Mouse (Mus musculus) kidney, adult 2 months (tissue): ENCODE data around the gene Gpm6b. TPM values are rescaled to one million over a fixed set of nuclear protein-coding genes. Genes with fewer than 3 reads are reported as not detected.

Experiments used
- DNase-seq: peaks from one replicate; pipeline ENCODE4 v3.0.0; 2021
- H3K27ac ChIP-seq: fragments of 200-500 bp; 2 replicates; pipeline ENCODE4 v1.5.1; 2012; ENCODE audit warnings: low read depth, low read length, control low read depth, inconsistent platforms; ENCODE audit not compliant: insufficient read depth
- H3K27me3 ChIP-seq: fragments of 200-500 bp; replicated peaks from 2 replicates; pipeline ENCODE4 v1.6.1; 2012; ENCODE audit warnings: mild to moderate bottlenecking, moderate library complexity, low read length, inconsistent platforms; ENCODE audit not compliant: control insufficient read depth, insufficient read depth
- H3K36me3 ChIP-seq: fragments of 200-500 bp; 2 replicates; pipeline ENCODE4 v1.6.1; 2012; ENCODE audit warnings: mild to moderate bottlenecking, moderate library complexity, low read length, inconsistent platforms; ENCODE audit not compliant: control insufficient read depth, insufficient read depth
- H3K4me1 ChIP-seq: fragments of 200-500 bp; 2 replicates; pipeline ENCODE4 v1.6.1; 2011; ENCODE audit warnings: low read length; ENCODE audit not compliant: control insufficient read depth, insufficient read depth
- H3K4me3 ChIP-seq: fragments of 200-500 bp; 2 replicates; pipeline ENCODE4 v1.5.1; 2011; ENCODE audit warnings: mild to moderate bottlenecking, low read depth, low read length, control low read depth; ENCODE audit not compliant: insufficient read depth
- CTCF ChIP-seq: fragments of 200-500 bp; conservative IDR thresholded peaks from 2 replicates; pipeline ENCODE4 v1.5.1; 2011; ENCODE audit warnings: low read depth, mild to moderate bottlenecking, control low read depth, low read length, moderate library complexity, mixed read lengths; ENCODE audit not compliant: insufficient read depth, insufficient read length
- POLR2A ChIP-seq: fragments of 200-500 bp; IDR thresholded peaks from one replicate; pipeline ENCODE4 v1.6.1; 2011; ENCODE audit warnings: low read depth, low read length, control low read depth
- WGBS: fragments of 180-500 bp; shearing (Covaris S2); methylation state at CpG from one replicate; pipeline ENCODE4 v1.1.7; 2018; 5-methylcytosine and 5-hydroxymethylcytosine counted together
- polyA plus RNA-seq: library from polyadenylated mRNA; depleted of rRNA; stranded (reverse); fragments of >200 nt; gene quantifications from 2 replicates; pipeline ENCODE4 v1.2.3, GENCODE M21; 2012

The Gpm6b gene
- polyA plus RNA-seq, 1 experiment, result 6.5 TPM

DNA sequence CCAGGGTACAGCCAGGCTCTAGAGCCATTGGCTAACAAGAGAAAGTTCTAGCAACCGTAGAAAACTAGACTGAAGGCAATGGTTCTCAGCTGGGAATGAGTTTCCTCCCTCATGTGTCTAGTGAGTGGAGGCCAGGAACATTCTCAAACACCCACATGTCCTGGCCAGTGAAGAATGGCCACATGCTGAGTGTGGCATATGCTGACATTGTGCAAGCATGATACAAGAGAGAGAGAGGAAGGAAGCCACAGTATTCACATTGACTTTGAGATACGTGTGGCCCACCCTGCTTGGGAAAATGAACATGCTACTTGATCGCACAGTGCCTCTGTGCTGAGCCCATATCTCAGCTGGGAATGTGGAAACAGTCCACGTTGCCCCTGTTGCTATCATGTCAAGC is 101.2 kb downstream of the Gpm6b start:
- Histone ChIP-seq H3K27me3 (no peaks in the 10 kb centered on the region), H3K36me3 (no peaks in the 10 kb centered on the region), H3K4me1 (no peaks in the 10 kb centered on the region), H3K27ac (no peak overlapping the region), H3K4me3 (no peak overlapping the region)
- TF ChIP-seq POLR2A (no peak), CTCF (no peak)
- 86% methylated on average over 4 of the region's 4 CpGs for WGBS
- DNase-seq, result no peak

- TF ChIP-seq CTCF (no peak), POLR2A (no peak)
- WGBS, result 89% methylated on average over 6 of the region's 6 CpGs
- H3K4me1 ChIP-seq, result no peaks in the 10 kb centered on the region
- H3K27me3 ChIP-seq, result no peaks in the 10 kb centered on the region
- DNase-seq, result no peak
- no peak overlapping the region for H3K4me3 ChIP-seq
- no peak overlapping the region for H3K27ac ChIP-seq
- no peaks in the 10 kb centered on the region for H3K36me3 ChIP-seq
Observed at GRCm38 (mm10) chrX:166341795-166342194, 103.1 kb downstream of the Gpm6b start.

DNA sequence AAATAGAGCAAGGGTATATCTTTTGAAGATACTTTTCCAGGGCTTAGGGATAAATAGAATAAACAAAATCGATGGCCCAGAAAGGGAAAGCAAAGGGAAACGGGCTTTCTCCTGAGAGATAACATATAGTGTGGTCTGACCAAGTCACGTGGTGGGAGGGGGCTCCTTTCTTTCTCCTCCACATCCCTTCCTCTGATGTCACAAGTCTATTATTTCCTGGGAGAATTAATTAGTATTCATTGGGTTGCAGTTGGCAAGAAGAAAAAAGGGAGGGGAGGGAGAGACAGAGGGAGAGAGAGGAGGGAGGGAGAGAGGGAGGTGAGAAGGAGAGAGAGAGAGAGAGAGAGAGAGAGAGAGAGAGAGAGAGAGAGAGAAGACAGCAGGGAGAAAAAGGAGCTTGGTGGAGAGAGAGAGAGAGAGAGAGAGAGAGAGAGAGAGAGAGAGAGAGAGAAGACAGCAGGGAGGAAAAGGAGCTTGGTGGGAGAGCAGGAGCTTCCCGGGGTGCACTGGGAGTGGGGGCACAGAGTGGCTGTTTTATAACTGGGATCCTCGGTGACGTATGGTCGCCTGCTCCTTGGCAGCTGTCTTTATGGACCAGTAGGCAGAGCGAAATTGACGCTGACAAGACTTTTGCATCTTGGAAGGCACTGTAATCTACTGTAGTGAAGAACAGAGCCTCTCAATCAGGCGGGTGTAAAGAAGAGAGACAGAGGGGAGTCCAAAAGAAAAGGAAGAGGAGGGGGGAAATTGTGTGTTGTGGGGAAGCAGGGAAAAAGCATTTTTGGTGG is 105.7 kb downstream of the Gpm6b start:
- Histone ChIP-seq H3K4me3 (no peak overlapping the region), H3K27ac (no peak overlapping the region), H3K27me3 (no peaks in the 10 kb centered on the region), H3K36me3 (no peaks in the 10 kb centered on the region), H3K4me1 (no peaks in the 10 kb centered on the region)
- no peak for TF ChIP-seq POLR2A
- TF ChIP-seq CTCF, result no peak
- DNase-seq, result no peak
- 15% methylated on average over 9 of the region's 10 CpGs for WGBS

DNA sequence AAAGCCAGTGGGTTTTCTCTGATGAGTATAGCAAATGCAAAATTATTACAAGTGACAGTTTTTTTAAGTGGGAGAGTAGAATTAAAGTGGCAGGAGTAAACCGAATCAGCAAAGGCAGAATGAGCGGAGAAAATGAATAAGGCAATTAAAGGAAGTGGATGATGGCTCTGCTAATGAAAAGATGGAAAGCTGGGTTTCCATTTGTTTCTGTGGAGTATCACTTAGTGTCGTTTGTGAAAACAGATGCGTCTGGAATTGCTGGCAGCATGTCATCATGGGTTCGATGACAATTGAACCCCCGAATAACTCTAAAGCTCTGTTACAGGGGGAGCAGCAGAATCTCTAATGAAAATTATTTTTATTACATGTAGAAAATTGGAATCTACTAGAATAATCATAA is 109.4 kb downstream of the Gpm6b start:
- TF ChIP-seq POLR2A, result no peak
- no peak for TF ChIP-seq CTCF
- H3K36me3 ChIP-seq, result no peaks in the 10 kb centered on the region
- no peaks in the 10 kb centered on the region for H3K4me1 ChIP-seq
- no peak for DNase-seq
- H3K27me3 ChIP-seq, result no peaks in the 10 kb centered on the region
- WGBS, result 81% methylated on average over 6 of the region's 6 CpGs
- no peak overlapping the region for H3K4me3 ChIP-seq
- no peak overlapping the region for H3K27ac ChIP-seq

DNA sequence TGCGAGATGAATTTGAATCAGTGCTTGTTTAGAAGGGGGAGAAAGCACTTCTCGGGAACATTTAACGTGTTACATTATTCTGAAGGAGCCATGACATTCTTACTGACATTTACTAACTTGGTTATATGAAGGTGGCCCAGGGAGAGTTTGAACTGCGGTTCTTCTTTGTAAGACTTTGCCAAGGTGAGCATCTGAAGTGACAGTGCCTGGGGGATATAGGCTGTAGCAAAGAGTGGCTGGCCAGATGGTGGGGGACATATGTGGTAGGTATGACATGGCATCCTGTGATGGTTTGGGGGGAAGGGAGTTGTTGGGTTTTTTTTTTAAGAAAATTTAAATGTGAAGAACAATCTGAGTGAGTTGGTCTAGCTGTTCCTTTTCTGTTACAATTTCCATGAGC is 109.9 kb downstream of the Gpm6b start:
- Histone ChIP-seq H3K36me3 (no peaks in the 10 kb centered on the region), H3K27ac (no peak overlapping the region), H3K4me1 (no peaks in the 10 kb centered on the region), H3K27me3 (no peaks in the 10 kb centered on the region), H3K4me3 (no peak overlapping the region)
- WGBS, result 67% methylated on average over 4 of the region's 4 CpGs
- DNase-seq, result no peak
- TF ChIP-seq POLR2A (no peak), CTCF (no peak)

DNA sequence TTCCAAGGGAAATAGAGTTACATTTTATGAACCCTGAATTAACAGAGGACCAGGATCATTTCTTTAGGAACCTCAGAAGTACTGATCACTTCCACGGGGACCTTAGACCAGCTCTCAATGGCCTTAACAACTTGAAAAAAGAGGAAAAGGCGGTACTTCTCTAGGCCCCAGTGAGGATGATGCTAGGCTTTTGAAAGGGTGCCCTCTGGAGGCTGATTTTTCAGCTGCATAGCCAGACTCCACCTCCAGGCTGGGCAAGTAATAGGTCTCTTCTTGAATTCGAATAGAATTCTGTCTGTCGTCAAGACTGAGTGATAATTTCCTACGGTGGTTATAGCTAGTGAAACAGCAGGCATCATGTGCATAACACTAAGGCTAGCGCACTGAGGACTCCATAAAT is 113.1 kb downstream of the Gpm6b start:
- Histone ChIP-seq H3K27ac (no peak overlapping the region), H3K27me3 (no peaks in the 10 kb centered on the region), H3K36me3 (no peaks in the 10 kb centered on the region), H3K4me1 (no peaks in the 10 kb centered on the region), H3K4me3 (no peak overlapping the region)
- DNase-seq, result peak; percentile 65
- WGBS, result 5% methylated on average over 6 of the region's 6 CpGs
- TF ChIP-seq POLR2A (no peak), CTCF (peak; percentile 66)

GRCm38 (mm10) chrX:166353412-166353811 is 114.7 kb downstream of the Gpm6b start:
- H3K4me1 ChIP-seq, result no peaks in the 10 kb centered on the region
- no peak for DNase-seq
- TF ChIP-seq POLR2A (no peak), CTCF (no peak)
- 53% methylated on average over 2 of the region's 2 CpGs for WGBS
- no peak overlapping the region for H3K27ac ChIP-seq
- no peaks in the 10 kb centered on the region for H3K36me3 ChIP-seq
- H3K27me3 ChIP-seq, result no peaks in the 10 kb centered on the region
- H3K4me3 ChIP-seq, result no peak overlapping the region

DNA sequence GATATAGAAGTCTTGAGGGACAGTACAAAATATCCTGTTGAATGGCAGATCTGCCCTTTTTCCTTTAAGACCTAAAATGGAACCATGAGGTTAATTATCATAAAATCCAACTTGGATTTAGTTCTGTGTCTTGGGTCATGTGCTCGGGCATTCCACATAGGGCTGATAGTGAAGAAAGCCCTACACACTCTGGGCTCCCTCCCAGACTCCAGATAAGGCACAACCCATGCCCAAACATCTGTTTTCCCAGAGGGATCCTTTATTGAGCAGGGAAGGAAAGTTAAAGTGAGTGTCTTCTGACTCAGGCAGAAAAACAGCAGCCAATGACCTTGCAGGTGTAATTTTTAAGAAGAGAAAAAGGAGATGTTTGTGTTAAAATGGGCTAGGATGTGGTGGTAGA is 116.2 kb downstream of the Gpm6b start:
- H3K36me3 ChIP-seq, result no peaks in the 10 kb centered on the region
- no peaks in the 10 kb centered on the region for H3K4me1 ChIP-seq
- TF ChIP-seq CTCF, result no peak
- no peak for TF ChIP-seq POLR2A
- H3K27me3 ChIP-seq, result no peaks in the 10 kb centered on the region
- 67% methylated on average over 1 of the region's 1 CpGs for WGBS
- no peak for DNase-seq
- H3K4me3 ChIP-seq, result no peak overlapping the region
- H3K27ac ChIP-seq, result no peak overlapping the region
